Mouse (Mus musculus): ENCODE data around the gene Ugt1a6a. TPM values are rescaled to one million over a fixed set of nuclear protein-coding genes. Genes with fewer than 3 reads are reported as not detected.

Gene Ugt1a6a
- polyA plus RNA-seq, 1 experiment, result not detected

GRCm38 (mm10) chr1:88217144-88217543 lies 82.5 kb downstream of the Ugt1a6a start:
- no peak for TF ChIP-seq GATA1 (IDR thresholded peaks at IDR 0.05; ENCODE audit: low read length)

DNA sequence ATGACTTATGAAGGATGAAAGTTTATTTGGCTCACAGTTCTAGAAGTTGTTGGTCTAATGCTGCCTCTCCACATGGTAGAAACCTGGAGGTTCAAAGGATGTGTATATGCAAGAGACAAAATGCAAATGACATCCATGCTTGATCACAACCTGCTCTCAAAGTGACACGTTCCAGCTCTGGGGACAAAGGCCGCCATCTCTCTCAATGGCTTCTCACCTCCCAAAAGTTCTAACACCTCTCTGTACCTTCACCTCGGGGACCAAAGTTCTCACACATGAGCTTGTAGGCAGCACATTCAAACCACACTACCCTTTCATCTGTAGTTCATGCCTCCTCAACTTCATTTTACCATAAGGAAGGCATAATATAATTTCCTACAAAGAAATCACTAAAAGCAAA lies 83.0 kb downstream of the Ugt1a6a start:
- TF ChIP-seq GATA1 (IDR thresholded peaks at IDR 0.05; ENCODE audit: low read length), result no peak

DNA sequence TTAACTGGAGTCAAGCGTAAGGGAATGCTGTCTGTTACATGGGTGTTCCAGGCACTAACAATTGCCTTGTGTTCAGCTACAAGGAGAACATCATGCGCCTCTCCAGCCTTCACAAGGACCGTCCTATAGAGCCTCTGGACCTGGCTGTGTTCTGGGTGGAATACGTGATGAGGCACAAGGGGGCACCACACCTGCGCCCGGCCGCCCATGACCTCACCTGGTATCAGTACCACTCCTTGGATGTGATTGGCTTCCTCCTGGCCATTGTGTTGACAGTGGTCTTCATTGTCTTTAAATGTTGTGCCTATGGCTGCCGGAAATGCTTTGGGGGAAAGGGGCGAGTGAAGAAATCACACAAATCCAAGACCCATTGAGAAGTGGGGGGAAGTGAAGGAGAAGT lies 83.4 kb downstream of the Ugt1a6a start:
- no peak for TF ChIP-seq GATA1 (IDR thresholded peaks at IDR 0.05; ENCODE audit: low read length)

- TF ChIP-seq GATA1 (IDR thresholded peaks at IDR 0.05; ENCODE audit: low read length), result no peak
Measured at GRCm38 (mm10) chr1:88218591-88218990, 84.0 kb downstream of the Ugt1a6a start.

DNA sequence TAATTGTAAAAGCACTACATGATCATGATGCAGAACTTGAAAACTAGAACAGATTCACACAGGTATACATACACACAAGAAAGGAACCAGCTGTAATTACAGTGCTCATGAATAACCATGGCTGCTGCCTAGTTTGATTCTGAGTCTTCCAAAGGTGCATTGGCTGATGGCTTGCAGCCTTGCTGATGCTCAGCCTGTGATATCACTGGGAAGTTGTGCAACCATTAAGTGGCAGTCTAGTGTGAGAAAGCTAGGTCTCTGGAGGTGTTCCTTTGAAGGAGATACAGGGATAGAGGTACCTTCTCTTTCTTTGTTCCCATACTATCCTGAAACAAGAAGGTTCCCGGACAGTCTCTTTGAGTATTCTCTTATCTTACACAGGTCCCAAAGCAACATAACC lies 84.4 kb downstream of the Ugt1a6a start:
- no peak for TF ChIP-seq GATA1 (IDR thresholded peaks at IDR 0.05; ENCODE audit: low read length)

DNA sequence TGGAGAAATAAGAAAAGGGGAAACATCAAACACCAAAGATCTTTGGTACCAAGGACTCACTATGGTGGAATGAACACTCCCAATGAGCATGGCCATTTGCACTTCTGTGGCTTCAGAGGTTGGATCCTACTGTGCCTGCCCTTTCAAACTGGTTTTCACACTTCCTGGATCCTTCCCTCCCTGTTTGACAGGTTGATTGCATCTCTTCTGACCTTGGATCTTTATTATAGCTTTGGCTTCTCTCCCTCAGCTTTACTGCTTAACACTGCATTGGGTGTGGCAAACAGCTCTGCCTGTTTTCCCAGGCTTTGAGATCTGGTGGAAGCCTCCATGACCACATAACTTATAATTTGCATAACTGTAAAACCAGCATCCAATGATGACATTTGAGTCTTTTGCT lies 85.7 kb downstream of the Ugt1a6a start:
- TF ChIP-seq GATA1 (IDR thresholded peaks at IDR 0.05; ENCODE audit: low read length), result no peak

DNA sequence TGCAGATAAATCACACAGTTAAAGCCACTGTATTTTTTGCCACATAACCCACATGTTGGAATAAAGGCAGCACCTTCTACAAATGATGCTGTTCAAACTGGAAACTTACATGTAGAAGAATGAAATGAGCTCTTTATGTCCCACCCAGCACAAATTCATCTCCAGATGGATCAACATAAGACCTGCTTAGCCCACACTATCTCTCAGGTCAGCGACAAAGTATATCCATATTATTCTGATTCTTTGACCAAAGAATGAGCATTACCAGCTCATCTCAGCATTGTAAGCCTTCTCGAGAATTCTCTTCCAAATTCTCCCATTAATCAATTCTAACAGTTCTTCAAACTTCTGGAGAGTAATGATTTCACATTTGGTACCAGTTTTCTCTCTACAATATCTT lies 87.6 kb downstream of the Ugt1a6a start:
- no peak for TF ChIP-seq GATA1 (IDR thresholded peaks at IDR 0.05; ENCODE audit: low read length)

- no peak for TF ChIP-seq GATA1 (IDR thresholded peaks at IDR 0.05; ENCODE audit: low read length)
Measured at GRCm38 (mm10) chr1:88223591-88223990, 89.0 kb downstream of the Ugt1a6a start.

GRCm38 (mm10) chr1:88224029-88224776 lies 89.6 kb downstream of the Ugt1a6a start:
- TF ChIP-seq GATA1 (IDR thresholded peaks at IDR 0.05; ENCODE audit: low read length), result no peak

- TF ChIP-seq GATA1 (IDR thresholded peaks at IDR 0.05; ENCODE audit: low read length), result no peak
Measured at GRCm38 (mm10) chr1:88225741-88226140, 91.1 kb downstream of the Ugt1a6a start.

DNA sequence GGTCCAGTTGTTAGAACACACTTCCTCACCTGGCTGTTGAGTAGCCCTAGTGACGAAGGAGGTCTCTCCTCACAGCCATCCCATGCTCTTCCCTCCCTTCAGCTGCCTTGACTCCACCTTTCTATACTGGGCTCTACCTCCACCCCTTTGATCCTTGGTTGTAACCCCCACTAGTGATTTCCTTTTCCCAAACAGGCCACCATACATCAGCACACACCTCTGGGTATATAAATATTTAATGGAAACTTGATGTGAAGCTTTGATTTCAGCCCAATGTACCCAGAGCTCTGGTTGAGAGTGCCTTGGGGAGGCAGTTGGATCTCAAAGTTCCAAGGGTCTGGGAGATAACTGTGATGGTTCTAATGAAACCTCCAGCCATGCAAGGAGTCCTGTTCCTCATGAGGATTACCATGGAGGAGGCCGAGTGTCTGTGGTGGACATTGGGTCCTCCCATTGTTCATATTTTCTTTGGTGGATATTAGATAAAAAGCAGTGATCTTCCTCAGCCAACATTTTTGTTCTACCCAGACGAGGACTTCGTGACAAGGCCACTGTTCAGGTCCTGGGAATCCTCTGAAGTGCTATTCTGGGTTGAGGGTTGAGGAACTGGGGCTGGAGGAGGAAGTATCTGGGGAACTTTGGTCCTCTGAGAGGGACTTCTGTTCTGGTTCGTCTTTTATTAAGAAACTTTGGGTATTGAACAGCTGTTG lies 92.2 kb downstream of the Ugt1a6a start, which contains the start of gene Mroh2a:
Gene Mroh2a, plus strand, starts transcription at position 317 of the 710 bp plus-strand sequence.
- TF ChIP-seq GATA1 (IDR thresholded peaks at IDR 0.05; ENCODE audit: low read length), result no peak

DNA sequence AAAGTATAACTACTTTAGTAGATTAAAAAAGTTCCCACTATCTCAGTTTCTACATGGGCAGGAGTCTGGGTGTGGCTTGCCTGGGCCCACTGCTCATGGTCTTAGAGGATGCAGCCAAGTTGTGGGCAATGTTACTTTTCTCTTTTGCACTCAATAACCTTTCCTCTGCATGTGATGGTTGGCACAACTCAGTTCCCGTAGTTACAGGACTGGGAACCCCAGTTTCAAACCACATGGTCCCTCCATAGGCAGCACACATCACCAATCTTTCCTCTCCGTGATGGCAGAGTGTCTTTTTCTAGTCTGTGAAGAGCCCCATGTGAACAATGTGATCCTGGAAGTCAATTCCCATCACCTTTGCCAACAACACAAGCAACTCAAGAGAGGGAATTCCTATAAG lies 92.9 kb downstream of the Ugt1a6a start:
- no peak for TF ChIP-seq GATA1 (IDR thresholded peaks at IDR 0.05; ENCODE audit: low read length)

- TF ChIP-seq GATA1 (IDR thresholded peaks at IDR 0.05; ENCODE audit: low read length), result no peak
Measured at GRCm38 (mm10) chr1:88228121-88228520, 93.5 kb downstream of the Ugt1a6a start.

GRCm38 (mm10) chr1:88229566-88229965 lies 95.0 kb downstream of the Ugt1a6a start:
- TF ChIP-seq GATA1 (IDR thresholded peaks at IDR 0.05; ENCODE audit: low read length), result no peak

DNA sequence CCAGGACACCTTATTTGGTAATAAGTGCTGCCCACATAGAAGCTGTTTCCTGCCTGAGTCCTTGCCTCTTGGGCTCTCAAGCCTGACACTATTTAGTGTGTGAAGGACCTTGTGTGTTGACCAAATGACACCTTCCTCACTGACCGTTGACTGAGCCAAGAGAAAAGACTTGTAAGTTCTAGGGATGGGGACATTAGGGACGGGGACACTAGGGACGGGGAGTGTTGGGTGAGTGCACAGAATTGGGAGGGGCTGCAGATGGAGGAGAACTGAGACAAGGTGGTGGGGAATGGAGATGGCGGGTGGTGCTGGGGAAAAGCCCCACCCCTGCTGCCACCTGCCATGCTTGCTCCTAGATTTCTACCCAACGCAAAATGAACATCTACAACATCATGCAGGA lies 95.4 kb downstream of the Ugt1a6a start:
- TF ChIP-seq GATA1 (IDR thresholded peaks at IDR 0.05; ENCODE audit: low read length), result no peak

- TF ChIP-seq GATA1 (IDR thresholded peaks at IDR 0.05; ENCODE audit: low read length), result no peak
Measured at GRCm38 (mm10) chr1:88230421-88230820, 95.8 kb downstream of the Ugt1a6a start.
